Mouse (Mus musculus) heart, postnatal 10 days (tissue): ENCODE measurements around the gene Fshr. TPM values are rescaled to one million over a fixed set of nuclear protein-coding genes. Genes with fewer than 3 reads are reported as not detected.
"Not testable (repeated sequence)": the region's sequence is repeated elsewhere in the genome, so short reads cannot be mapped to it uniquely, and the experiment has no call there.

Source experiments
- DNase-seq, 2 experiments: peaks; one replicate each; pipeline ENCODE4 v3.0.0; 2021
- intact Hi-C: fragments of 180-260 bp; cut with DNase I; formaldehyde crosslinking; loops from one replicate; pipeline ENCODE4 v1.15.1; 2025
- total RNA-seq, 2 experiments: library from RNA; stranded (reverse); gene quantifications; 2 replicates each; pipeline ENCODE4 v1.2.3; 2021

Fshr gene
- total RNA-seq: not detected

DNA sequence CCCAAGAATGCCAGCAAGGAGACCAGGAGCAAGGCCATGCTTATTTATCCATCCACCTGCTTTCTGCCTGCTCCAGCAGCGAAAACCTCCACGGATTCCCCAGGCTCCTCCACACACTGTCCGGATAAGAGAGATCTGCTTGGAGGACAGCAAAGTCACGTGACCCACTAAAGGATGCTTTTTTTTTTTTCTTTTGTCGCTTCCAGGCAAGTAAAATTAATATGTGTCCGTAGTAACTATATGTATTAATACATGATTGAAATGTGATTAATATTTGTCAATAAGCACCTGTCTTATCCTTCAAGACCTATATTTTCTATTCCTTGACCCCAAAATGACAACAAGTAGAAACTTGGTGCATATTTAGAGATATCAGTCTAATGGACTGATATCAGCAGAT is at the start of gene Fshr:
Fshr (minus strand) TSS at position 101 of the 400 bp plus-strand sequence.
- intact Hi-C loops: no loop called here
- no peak for DNase-seq

DNA sequence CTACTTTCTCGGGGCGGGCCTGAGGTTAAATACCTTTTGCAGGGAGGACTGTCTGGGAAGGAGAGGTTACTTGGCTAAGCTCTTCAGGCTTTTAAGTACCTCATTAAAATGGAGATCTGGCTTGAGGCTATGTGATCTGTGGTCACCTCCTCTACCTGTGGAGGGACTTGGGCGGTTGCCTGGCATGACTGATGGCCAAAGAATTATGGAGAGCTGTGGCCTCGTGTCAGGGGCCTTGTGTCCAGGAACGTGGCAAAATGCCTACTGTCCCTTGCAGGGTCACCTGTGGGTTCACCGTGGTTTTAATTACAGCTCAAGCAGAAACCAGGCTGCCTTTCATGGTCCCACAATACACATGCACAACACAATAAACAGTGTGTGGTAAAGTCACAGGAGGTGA is 1.7 kb upstream of the Fshr start:
- intact Hi-C loops: no loop called here
- no peak for DNase-seq

DNA sequence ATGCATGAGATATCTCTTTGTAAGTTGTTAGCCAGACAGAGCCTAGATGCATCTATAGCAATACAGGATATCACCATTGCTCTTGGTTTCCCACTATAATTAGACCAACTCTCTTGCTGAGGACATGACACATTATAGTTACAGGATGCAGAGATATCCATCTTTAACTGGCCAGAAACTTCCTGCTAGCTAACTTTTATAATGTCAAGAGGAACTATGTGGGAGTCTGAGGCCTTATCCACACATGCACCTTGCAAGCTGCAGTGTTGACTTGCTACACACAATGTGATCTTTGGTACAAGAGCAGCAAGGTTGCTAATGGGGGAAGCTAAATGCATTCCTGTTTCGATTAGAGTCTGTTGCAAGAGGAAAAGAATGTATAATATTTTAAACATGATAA is 26.9 kb downstream of the Fshr start:
- no peak for DNase-seq
- intact Hi-C loops: no loop called here

DNA sequence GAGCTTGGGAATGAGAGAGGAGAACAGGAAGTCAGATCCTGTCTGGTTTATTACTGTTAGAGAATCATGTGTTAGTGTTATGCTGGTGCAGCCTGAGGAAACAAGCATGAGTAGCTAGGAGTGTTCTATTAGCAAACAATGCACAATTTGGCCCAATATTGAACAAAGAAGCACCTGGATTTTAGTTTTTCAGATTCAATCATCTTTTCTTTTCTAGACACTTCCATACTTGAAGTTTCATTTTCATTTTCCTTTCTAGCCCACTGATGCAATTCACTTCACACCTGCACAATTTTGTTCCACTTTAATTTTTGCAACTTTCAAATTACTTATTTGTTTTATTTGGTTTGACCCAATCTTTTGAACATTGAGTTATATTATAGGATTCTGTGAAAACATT is 35.7 kb downstream of the Fshr start:
- intact Hi-C loops: no loop called here
- no peak for DNase-seq

DNA sequence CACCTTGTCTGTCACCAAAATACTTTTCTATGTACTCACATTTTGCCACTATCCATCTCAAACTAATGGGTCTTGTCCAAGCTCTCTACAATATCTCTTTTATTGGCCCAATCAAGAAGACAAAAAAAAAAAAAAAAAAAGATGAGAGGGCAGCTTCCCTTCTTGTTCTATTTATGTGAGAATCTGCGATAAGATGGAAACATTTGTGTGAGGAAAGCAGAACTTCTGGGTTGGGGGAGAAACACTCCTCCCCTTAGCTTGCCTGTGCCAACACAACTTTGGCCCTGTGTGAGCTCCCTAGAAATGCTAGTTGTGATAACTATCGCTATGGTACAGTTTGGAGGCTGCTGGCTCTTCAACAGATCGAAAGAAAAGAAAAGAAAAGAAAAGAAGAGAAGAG is 38.0 kb downstream of the Fshr start:
- intact Hi-C loops: no loop called here
- no peak for DNase-seq

DNA sequence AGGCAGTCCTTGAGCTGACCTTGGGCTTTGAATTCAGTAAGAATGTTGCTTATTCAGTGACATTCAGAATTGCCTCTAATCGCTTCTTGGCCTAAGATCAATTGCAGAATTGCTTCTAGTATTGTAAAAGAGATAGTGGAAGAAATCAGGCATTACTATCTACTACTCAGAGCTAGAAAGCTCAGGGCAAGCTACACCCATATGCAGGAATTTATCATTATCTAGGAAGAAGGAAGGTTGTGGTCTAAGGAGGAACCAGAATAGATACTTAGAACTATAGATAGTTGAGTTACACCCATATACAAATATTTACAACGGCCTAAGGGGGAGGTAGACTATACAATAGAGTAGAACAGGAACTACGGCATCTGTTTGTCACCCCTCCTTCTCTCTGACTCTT is 41.1 kb downstream of the Fshr start:
- DNase-seq, intact Hi-C loops: not testable (repeated sequence)

DNA sequence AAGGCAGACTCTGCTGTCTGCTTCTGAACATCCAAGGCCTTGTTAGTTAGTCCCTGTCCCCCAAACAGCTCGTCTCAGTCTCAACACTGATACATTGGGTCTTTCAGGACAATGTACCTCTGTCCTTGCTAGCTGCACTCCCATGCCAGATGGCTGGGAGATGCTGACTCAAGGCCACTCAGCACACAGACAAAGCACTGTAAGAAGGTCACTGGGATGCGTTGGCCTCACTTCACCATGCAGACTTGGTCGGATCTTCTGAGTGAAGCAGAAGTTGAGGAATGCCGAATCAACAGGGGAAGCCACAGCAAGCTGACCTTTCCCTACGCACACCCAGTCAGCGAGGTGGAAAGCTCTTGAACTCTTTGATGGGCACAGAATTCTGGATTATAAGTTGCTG is 55.7 kb downstream of the Fshr start:
- DNase-seq: no peak
- intact Hi-C loops: no loop called here

DNA sequence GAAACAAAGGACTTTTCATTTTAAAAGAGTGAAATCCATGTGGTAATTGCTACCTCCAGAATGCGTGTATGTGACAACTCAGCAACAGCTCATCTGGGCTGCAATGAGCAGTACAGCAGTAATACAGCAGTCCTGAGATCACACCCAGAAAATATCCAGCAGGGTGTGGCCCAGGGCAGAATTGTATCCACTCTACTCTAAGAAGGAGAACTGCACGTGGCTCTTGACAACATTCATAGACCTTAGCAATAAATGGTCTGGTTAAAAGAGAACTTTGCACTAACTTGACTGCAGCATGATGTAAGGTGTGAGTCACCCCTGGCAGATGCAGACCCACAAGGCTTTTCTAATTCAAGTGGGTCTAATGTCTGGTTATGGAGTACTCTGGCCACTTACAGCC is 80.5 kb downstream of the Fshr start:
- intact Hi-C loops: no loop called here
- no peak for DNase-seq

DNA sequence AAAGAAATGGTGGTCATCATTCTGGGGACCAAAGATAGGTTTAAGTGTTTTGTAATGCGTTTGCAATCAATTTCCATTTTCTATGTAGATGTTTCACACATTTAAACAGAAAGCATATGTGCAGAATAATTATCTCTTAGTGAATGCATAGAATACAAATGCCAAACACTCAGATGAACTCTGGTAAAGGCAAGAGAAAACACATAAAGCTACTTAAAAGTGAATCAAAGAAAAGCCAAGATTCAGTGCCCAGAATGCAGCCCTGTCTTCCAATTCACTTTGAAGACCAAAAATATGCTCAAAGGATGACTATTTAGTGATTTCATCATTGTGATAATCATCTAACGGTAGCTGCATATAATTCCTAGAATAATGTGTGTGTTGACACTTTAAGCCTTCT is 81.2 kb downstream of the Fshr start:
- intact Hi-C loops: no loop called here
- no peak for DNase-seq

DNA sequence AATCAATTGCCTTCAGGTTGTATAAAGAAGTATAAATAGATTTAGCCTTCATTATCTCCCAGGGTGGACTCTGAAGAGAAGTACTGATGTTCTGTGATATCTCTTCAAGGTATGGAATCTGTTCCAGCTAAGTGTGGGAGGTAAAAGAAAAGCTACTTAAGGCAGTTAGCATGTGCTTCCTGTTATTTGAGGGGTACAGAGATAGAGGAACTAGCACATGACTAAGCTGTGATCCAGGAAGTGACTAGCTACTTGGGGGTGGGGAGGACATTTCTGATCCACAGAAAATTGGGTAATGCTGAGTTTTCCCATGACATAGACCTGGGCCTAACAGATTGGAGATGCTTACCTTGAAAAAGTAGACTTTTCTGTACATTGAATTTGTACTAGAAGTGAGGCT is 86.5 kb downstream of the Fshr start:
- intact Hi-C loops: no loop called here
- DNase-seq: no peak

DNA sequence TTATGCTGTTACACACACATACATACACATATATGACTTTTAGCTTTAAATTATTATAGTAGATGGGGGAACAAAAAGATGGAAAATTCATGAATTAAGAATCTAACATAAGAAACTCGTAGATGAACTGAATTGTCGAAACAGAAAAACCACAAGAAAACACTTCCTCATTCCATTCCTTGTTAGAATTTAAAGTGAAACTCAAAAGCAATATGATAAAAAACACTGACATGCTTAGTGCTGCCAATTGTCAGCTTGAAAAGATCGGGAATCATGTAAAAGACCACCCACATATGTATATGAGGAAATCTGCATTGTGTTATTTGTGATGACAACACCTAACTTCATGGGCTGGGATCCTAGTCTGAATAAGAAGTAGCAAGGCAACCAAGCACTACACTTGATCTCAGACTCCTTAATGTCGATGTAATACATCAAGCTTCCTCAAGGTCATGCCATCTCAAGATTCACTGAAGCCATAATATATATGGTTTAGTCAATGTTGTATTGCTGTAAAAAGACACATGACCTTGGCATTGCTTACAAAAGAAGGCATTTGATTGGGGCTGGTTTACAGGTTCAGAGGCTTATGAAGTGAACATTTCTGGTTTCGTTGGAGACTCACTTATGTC is 99.6 kb downstream of the Fshr start:
- DNase-seq: no peak
- intact Hi-C loops: no loop called here

DNA sequence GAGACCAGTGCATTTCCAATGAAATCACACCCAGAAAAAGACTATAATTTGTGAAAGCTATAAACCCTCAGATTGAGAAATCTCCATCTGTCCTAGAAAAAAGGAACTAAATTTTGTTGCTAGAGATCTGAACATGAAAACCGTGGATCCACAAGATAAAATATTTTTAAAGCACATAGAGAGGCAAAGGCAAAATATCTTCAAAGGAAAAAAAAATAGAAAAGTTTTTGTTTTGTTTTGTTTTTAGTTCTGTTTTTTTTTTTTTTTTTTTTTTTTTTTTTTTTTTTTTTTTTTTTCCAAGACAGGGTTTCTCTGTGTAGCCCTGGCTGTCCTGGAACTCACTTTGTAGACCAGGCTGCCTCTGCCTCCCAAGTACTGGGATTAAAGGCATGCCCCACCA is 100.7 kb downstream of the Fshr start:
- DNase-seq, intact Hi-C loops: not testable (repeated sequence)

DNA sequence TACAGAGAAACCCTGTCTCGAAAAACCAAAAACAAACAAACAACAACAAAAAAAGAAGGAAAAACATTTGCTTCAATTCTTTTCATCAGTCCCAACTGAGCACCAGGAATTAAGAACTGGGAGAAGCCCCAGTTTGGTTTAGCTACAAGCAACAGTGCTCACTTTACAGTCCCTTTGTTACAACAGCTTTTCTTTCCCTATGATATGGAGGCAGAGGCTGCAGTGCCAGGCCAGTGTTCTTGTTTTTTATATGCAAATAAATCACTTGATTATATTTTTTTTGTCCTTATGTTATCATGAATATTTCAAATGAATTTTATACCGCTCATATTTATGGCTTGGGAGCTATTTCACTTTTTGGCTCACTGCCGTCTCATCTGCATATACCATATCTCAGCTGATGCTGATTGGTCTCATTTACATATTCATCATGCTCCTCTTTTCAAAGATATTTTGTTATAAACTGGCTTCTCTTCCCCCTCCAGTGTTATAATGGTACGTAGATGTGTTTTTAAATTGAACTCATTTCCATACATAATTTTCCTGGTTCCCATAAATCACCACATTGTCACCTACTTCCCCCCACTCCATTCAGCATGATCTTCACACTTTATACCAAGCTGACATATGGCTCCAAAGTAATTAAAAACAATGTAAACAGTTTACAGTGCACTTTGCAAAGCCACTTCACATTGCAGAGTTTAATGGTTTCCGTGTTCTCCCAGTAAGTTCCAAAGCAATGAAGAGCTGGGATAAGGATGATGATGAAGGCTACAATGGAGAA is 110.6 kb downstream of the Fshr start:
- intact Hi-C loops: no loop called here
- DNase-seq: no peak

DNA sequence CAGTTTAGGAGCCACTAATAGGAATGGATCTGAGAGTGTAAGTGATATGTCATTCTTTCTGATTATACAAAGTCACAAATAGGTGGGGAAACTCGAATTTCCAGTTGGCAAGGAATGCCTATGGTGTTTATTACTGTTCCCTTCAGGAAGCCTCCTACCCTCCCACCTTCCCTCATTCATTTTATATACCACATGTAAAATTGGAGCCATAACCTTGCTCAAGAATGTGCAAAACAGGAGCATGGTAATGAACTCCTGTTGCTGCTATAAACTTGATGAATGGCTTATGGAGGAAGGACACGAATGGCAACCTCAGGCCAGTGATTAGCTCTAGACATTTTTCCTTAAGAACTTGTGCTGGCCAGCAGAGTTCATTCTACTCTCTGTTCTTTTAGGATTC is 117.6 kb downstream of the Fshr start:
- intact Hi-C loops: no loop called here
- no peak for DNase-seq

DNA sequence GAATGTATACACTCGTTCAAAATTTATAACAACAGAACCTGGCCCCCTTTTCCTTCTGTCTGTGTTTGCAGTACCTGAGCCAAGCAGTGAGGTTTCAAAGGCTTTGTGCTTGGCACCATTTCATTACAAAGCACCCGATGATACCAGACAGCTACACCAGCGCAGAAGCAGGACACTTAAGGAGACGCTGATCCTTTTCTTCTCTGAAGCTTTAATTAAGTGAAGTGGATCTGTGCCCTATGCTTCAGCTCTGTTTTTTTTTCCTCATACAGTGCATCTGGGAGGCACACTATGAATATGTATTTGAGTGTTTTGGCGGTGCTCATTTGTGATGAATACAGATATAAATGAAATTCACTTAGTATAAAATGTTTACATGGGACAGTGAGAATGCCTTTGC is 120.8 kb downstream of the Fshr start:
- intact Hi-C loops: no loop called here
- no peak for DNase-seq

DNA sequence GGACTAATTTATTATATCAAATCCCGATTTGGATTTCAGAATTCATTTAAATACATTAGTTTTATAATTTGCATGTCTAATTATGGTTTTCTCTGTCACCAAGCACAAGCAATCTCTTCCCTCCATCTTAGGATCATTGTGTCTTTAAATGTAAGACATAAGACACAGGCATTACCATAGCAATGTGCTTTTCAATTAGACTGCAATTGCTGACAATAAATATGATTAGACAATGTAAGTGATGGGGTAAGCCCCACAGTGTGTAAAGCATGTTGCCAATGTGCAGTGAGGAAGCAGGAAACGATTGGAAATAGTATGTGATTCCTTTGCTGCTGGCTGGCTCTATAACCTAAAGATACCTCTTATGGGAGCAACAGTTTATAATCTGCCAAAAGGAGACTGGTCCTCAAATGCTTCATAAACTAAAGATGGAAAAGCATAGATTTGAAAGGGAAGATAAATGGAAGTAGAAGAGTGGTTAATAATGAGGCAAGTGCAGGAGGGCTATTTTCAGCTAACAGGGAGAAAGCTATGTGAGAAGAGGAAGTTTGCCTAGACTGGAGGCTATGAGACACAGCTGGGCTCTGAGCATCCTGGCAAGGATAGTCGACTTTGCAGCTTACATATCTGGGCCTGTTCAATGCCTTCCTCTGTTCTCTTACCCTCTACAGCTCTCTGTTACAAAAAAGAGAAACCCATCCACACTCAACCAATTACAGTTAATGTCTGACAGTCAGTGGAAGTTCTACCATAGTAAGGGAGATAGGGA is 136.0 kb downstream of the Fshr start:
- intact Hi-C loops: no loop called here
- no peak for DNase-seq

DNA sequence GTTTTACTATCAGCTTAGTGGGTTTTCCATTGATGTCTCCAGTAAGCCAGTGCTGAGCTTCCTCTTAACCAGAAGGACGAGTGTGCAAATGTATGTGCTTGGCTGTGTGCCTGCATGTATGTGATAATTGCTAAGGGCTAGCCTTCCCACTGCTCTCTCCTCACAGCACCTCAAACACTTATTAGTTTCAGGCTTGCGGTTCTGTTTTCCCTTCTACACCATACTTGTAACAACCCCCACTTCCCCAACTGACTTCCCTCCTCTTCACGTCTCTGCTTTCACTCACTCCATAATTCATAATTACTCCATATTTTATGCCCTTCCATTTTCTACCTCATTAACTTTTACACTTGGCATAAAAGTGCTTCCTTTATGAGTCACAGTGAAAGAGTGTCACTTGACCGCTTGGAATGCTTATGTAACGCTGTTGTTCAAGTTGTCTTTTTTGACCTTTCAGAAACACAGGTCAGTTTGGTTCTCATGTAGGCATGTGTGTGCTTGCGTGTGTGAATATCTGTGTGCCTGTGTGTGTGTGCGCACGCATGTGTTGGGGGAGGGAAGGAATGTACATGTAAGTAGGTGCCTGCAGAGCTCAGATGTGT is 138.0 kb downstream of the Fshr start:
- no peak for DNase-seq
- intact Hi-C loops: no loop called here

DNA sequence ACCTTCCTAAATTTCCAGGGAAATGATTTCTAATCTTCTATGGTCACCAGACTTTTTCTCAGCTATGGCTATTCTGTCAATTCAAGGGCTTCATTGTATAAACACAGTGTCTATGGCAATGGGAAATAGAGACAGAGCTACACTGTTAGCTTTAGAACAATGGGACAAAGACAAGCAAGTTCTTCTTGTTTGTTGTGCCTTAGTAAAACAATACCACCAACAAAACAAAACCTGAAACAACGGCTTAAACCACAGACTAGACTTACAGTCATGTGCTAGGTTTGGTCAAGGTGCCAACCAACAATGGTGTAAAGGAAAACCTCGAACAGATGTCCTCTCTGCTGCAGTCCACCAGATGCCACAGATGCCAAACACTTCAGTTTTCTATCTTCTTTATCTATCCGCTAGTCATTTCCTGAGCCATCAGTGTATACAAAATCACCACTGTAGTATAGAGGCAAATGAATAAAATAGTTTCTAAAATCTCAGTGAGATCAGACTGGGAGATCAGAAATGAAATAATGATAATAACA is 149.4 kb downstream of the Fshr start:
- intact Hi-C loops: no loop called here
- no peak for DNase-seq

DNA sequence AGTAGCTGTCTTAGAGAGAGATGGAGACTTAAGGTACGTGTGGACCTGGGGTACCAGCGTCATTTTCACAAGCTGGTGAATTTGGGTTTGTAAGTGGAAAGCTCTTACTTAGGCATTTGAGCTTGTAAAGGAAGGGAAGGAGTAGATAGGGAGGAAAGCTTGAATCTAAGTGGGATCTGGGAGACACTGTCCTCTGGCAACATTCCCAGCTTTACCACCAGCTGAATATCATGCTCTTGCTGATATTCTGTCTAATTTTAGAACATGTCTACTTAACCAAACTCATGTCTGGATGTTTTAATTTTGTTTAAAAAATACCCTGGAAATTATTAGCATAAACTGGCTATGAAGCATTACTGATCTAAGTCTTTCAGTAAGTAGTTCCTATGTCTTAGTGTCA is 151.4 kb downstream of the Fshr start:
- intact Hi-C loops: no loop called here
- no peak for DNase-seq

DNA sequence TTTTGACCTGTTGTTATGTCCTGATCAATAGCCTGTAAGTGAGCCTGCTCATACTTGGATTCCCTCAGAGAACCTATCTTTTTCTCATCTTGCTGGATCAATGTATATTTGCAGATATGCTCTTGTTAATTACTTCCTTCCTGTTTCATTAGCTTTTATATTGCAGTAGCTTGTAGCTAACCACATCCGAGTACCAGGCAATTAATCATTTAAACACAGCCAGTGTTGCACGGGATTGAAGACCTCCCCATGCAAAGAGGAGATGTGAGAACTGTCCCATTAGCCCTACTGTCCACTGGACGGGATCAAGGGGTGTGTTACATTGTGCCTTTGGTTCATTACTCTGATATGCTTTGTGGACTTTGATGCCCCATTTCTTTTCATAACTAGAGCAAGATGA is 154.5 kb downstream of the Fshr start:
- intact Hi-C loops: no loop called here

DNA sequence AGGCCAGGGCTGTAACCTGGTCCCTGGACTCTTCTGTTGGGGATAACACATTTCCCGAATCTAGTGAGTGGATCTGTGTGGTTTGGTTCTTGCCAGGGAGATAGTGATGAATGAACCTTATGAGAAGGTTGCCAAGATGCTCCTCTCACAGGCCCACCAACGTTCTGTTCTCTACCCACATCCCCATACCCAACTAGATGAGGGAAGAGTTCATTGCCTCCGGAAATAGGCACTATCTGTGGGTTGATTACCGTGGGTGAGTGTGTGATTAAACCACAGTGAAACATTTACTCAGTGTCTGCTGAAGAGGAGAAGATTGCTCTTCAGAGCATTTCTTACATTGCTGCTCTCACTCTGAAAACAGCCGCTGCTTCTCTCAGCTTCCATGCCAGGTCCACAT is 163.8 kb downstream of the Fshr start:
- no peak for DNase-seq
- intact Hi-C loops: no loop called here

More for the DNA sequence above, 154.5 kb downstream of the Fshr start:
- no peak for DNase-seq
